Mouse (Mus musculus) central nervous system, embryonic 18 days (tissue): ENCODE measurements around the gene Olfr970. TPM values are rescaled to one million over a fixed set of nuclear protein-coding genes. Genes with fewer than 3 reads are reported as not detected.

ENCODE experiments used
- polyA plus RNA-seq: library from polyadenylated mRNA; depleted of rRNA; stranded (reverse); fragments of >200 nt; gene quantifications from 2 replicates; pipeline ENCODE4 v1.2.3, GENCODE M21; 2012; rRNA removed

Gene Olfr970
- polyA plus RNA-seq, result not detected in 2 replicates

GRCm38 (mm10) chr9:39808560-39808959 is at the start of gene Olfr970:
Gene Olfr970, plus strand, starts transcription at chr9:39808860.

GRCm38 (mm10) chr9:39783153-39783552 is 25.5 kb upstream of the Olfr970 start, which contains the start of gene Olfr968:
Gene Olfr968, minus strand, starts transcription at chr9:39783253.

GRCm38 (mm10) chr9:39790558-39790957 is 18.1 kb upstream of the Olfr970 start, which contains the start of gene Olfr969:
Gene Olfr969, plus strand, starts transcription at chr9:39790945.

GRCm38 (mm10) chr9:39836576-39836975 is 27.9 kb downstream of the Olfr970 start, which contains the start of gene Olfr971:
Gene Olfr971, plus strand, starts transcription at chr9:39836876.

GRCm38 (mm10) chr9:39866122-39866521 is 57.5 kb downstream of the Olfr970 start, which contains the start of gene Olfr972:
Gene Olfr972, plus strand, starts transcription at chr9:39866422.

Other genes starting within 250 kb of the Olfr970 start
- gene Olfr959, start 233.3 kb upstream of the Olfr970 start, polyA plus RNA-seq, result 0.05 and 0.07 TPM in 2 replicates
- 113 and 134 TPM in 2 replicates for gene AW551984, start 204.5 kb upstream of the Olfr970 start, polyA plus RNA-seq
- gene Olfr148, start 198.2 kb upstream of the Olfr970 start, polyA plus RNA-seq, result not detected in 2 replicates
- not detected in 2 replicates for gene Olfr960, start 187.5 kb upstream of the Olfr970 start, polyA plus RNA-seq
- gene Olfr961, start 163.8 kb upstream of the Olfr970 start, polyA plus RNA-seq, result not detected in 2 replicates
- gene Olfr963, start 141.7 kb upstream of the Olfr970 start, polyA plus RNA-seq, result not detected in 2 replicates
- gene Olfr149, start 101.7 kb upstream of the Olfr970 start, polyA plus RNA-seq, result not detected in 2 replicates
- not detected in 2 replicates for gene Olfr965, start 97.5 kb upstream of the Olfr970 start, polyA plus RNA-seq
- gene Olfr150, start 77.9 kb upstream of the Olfr970 start, polyA plus RNA-seq, result not detected in 2 replicates
- not detected in 2 replicates for gene Olfr967, start 62.6 kb upstream of the Olfr970 start, polyA plus RNA-seq
- not detected in 2 replicates for gene Olfr968, start 25.6 kb upstream of the Olfr970 start, polyA plus RNA-seq
- not detected in 2 replicates for gene Olfr969, start 17.9 kb upstream of the Olfr970 start, polyA plus RNA-seq
- gene Olfr971, start 28.0 kb downstream of the Olfr970 start, polyA plus RNA-seq, result not detected in 2 replicates
- gene Olfr972, start 57.6 kb downstream of the Olfr970 start, polyA plus RNA-seq, result not detected in 2 replicates
- gene Olfr229, start 98.5 kb downstream of the Olfr970 start, polyA plus RNA-seq, result not detected in 2 replicates
- gene Olfr974, start 128.6 kb downstream of the Olfr970 start, polyA plus RNA-seq, result not detected in 2 replicates
- gene Olfr975, start 143.2 kb downstream of the Olfr970 start, polyA plus RNA-seq, result 0.04 and 0.09 TPM in 2 replicates
- not detected in 2 replicates for gene Olfr976, start 152.3 kb downstream of the Olfr970 start, polyA plus RNA-seq
- gene Olfr978, start 183.3 kb downstream of the Olfr970 start, polyA plus RNA-seq, result not detected in 2 replicates
- not detected in 2 replicates for gene Olfr979, start 194.6 kb downstream of the Olfr970 start, polyA plus RNA-seq
- not detected in 2 replicates for gene Olfr980, start 200.7 kb downstream of the Olfr970 start, polyA plus RNA-seq
- gene Olfr981, start 212.6 kb downstream of the Olfr970 start, polyA plus RNA-seq, result not detected in 2 replicates